Mouse (Mus musculus) ES-Bruce4 (cell line): ENCODE measurements around the gene Bsn. TPM values are rescaled to one million over a fixed set of nuclear protein-coding genes. Genes with fewer than 3 reads are reported as not detected.

Source experiments
- H3K27ac ChIP-seq: 2 replicates; pipeline ENCODE4 v1.5.1; 2012; ENCODE audit warnings: low read length, inconsistent platforms; ENCODE audit not compliant: insufficient read depth
- H3K27me3 ChIP-seq: 2 replicates; pipeline ENCODE4 v1.6.1; 2012; ENCODE audit warnings: mild to moderate bottlenecking, low read length, inconsistent platforms; ENCODE audit not compliant: control insufficient read depth, poor library complexity, insufficient read depth, severe bottlenecking
- H3K36me3 ChIP-seq: 2 replicates; pipeline ENCODE4 v1.6.1; 2012; ENCODE audit warnings: inconsistent platforms, mild to moderate bottlenecking, low read length, moderate library complexity; ENCODE audit not compliant: control insufficient read depth, poor library complexity, insufficient read depth, severe bottlenecking
- H3K4me1 ChIP-seq: one replicate; pipeline ENCODE4 v1.8.1; 2011; ENCODE audit warnings: low read length; ENCODE audit not compliant: control insufficient read depth, insufficient read depth
- H3K4me3 ChIP-seq: 2 replicates; pipeline ENCODE4 v1.5.1; 2011; ENCODE audit warnings: low read depth, mild to moderate bottlenecking, low read length
- H3K9ac ChIP-seq: 2 replicates; pipeline ENCODE4 v1.6.1; 2012; ENCODE audit warnings: low read depth, mild to moderate bottlenecking, inconsistent platforms; ENCODE audit not compliant: poor library complexity, severe bottlenecking
- H3K9me3 ChIP-seq: replicated peaks from 2 replicates; pipeline ENCODE4 v1.6.1; 2012; ENCODE audit warnings: mild to moderate bottlenecking, low read length, inconsistent platforms; ENCODE audit not compliant: control insufficient read depth, poor library complexity, insufficient read depth, severe bottlenecking
- CTCF ChIP-seq: IDR thresholded peaks from one replicate; pipeline ENCODE4 v1.8.1; 2011; ENCODE audit warnings: low read depth, low read length
- EP300 ChIP-seq: IDR thresholded peaks from 2 replicates; pipeline ENCODE4 v1.6.1; 2011; ENCODE audit warnings: low read depth, low read length; ENCODE audit not compliant: insufficient read depth
- POLR2A ChIP-seq: IDR thresholded peaks from one replicate; pipeline ENCODE4 v1.8.1; 2011; ENCODE audit warnings: low read length; ENCODE audit not compliant: insufficient read depth
- polyA plus RNA-seq: library from polyadenylated mRNA; stranded (reverse); fragments of >200 nt; gene quantifications from 2 replicates; pipeline ENCODE4 v1.2.4, GENCODE M21; 2011; ENCODE audit warnings: low read depth; ENCODE audit not compliant: missing spikeins, insufficient read depth, insufficient read length

The Bsn gene
- polyA plus RNA-seq, 1 experiment: 0.43 TPM

DNA sequence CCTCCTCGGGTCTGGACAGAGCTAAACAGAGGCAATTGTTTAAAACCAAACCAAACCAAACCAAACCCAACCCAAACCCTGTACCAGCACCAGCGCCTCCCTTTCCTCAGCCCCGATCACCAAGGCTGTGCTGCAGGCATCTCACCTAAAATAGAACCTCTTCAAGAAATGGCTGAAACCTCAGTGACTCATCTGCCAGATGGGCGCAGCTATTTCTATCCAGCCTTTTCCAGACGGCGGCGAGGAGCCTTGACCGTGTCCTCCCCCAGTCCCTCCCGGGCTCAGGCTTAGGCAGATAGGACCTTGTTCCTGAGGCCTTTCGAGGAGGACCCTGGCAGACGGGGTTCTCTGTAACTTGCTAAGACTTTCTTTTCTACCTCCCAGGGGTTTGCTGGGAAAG lies 61.9 kb downstream of the Bsn start:
- no peaks in the 10 kb centered on the region for H3K27me3 ChIP-seq
- no peak overlapping the region for H3K4me3 ChIP-seq
- H3K9ac ChIP-seq: no peak overlapping the region
- TF ChIP-seq CTCF (no peak), EP300 (no peak), POLR2A (no peak)
- H3K27ac ChIP-seq: no peak overlapping the region
- no peaks in the 10 kb centered on the region for H3K4me1 ChIP-seq
- H3K9me3 ChIP-seq: no peaks in the 10 kb centered on the region
- H3K36me3 ChIP-seq: no peaks in the 10 kb centered on the region

GRCm38 (mm10) chr9:108126436-108127180 lies 63.6 kb downstream of the Bsn start:
- Histone ChIP-seq H3K9me3 (no peaks in the 10 kb centered on the region), H3K27me3 (no peaks in the 10 kb centered on the region), H3K4me1 (no peaks in the 10 kb centered on the region), H3K9ac (no peak overlapping the region), H3K4me3 (no peak overlapping the region), H3K36me3 (no peaks in the 10 kb centered on the region), H3K27ac (no peak overlapping the region)
- TF ChIP-seq EP300: no peak
- no peak for TF ChIP-seq CTCF
- TF ChIP-seq POLR2A: no peak

DNA sequence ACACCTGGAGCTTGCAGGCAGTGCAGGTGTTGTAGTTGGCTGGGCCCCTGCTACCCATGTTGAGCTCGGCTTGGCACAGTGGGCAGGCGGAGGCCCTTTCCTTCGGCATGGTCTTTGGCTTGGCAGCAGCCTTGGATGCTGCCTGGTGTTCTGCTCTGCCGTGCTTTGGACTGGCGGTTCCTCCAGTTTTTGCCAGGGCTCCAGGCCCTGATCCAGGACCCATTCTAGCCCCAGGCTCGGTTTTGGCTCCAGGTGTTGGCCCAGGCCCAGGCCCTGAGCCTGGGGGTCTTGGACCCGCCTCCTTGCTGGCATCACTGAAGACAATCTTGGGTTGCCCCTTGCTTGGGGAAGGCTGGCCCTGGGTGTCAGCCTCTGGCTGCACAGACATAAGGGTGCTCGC lies 64.5 kb downstream of the Bsn start:
- no peak overlapping the region for H3K9ac ChIP-seq
- no peaks in the 10 kb centered on the region for H3K36me3 ChIP-seq
- H3K9me3 ChIP-seq: no peaks in the 10 kb centered on the region
- no peak overlapping the region for H3K4me3 ChIP-seq
- H3K27ac ChIP-seq: no peak overlapping the region
- no peaks in the 10 kb centered on the region for H3K27me3 ChIP-seq
- TF ChIP-seq EP300 (no peak), CTCF (no peak), POLR2A (no peak)
- no peaks in the 10 kb centered on the region for H3K4me1 ChIP-seq

DNA sequence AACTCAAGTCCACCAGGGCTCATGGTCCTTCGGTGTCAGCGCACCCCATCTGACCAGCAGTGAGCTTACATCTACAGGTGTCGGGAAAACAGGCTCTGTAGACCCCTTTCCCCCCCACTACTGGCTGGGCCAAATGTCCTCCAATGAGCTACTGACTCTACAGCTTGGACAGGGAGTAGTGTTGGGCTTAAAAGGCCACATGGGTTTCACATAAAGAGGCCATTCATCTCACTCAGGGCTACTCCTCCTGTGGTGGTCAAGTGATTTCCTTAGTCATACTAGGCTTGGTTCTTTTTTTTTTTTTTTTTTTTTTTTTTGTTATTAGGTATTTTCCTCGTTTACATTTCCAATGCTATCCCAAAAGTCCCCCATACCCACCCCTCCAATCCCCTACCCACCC lies 66.3 kb downstream of the Bsn start:
- Histone ChIP-seq H3K27me3 (no peaks in the 10 kb centered on the region), H3K36me3 (no peaks in the 10 kb centered on the region), H3K4me3 (no peak overlapping the region), H3K9me3 (no peaks in the 10 kb centered on the region), H3K4me1 (no peaks in the 10 kb centered on the region), H3K9ac (no peak overlapping the region), H3K27ac (no peak overlapping the region)
- TF ChIP-seq POLR2A (no peak), CTCF (no peak), EP300 (no peak)

GRCm38 (mm10) chr9:108121170-108121969 lies 68.8 kb downstream of the Bsn start:
- TF ChIP-seq EP300: no peak
- TF ChIP-seq CTCF: no peak
- no peak for TF ChIP-seq POLR2A
- Histone ChIP-seq H3K9me3 (no peaks in the 10 kb centered on the region), H3K36me3 (no peaks in the 10 kb centered on the region), H3K27ac (no peak overlapping the region), H3K27me3 (no peaks in the 10 kb centered on the region), H3K4me1 (no peaks in the 10 kb centered on the region), H3K4me3 (no peak overlapping the region), H3K9ac (no peak overlapping the region)

DNA sequence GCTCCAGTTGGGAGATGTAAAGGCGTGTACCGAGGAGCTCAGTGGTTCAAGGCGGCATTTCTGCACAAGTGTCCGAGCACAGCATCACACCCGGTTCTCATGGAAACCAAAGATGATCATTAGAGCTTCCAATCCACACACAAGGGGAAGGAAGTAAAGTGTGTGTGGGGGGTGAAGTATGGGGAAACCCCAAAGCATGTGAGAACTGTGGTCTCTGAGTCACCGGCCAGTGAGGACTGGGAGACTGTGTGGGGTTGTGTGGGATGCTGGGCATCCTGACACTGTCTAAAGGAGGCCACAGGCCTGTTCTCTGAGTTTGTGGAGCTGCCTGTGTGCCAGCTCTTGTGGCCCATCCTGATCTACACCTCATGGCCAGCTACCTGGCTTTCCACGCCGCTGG lies 69.5 kb downstream of the Bsn start:
- no peak overlapping the region for H3K9ac ChIP-seq
- no peaks in the 10 kb centered on the region for H3K4me1 ChIP-seq
- no peaks in the 10 kb centered on the region for H3K9me3 ChIP-seq
- no peak overlapping the region for H3K4me3 ChIP-seq
- no peak overlapping the region for H3K27ac ChIP-seq
- H3K27me3 ChIP-seq: no peaks in the 10 kb centered on the region
- H3K36me3 ChIP-seq: no peaks in the 10 kb centered on the region
- TF ChIP-seq POLR2A (no peak), EP300 (no peak)
